Mouse (Mus musculus) c-Kit-negative CD71-positive TER-119-positive erythroid progenitor cells, embryonic 14.5 days (primary cell): ENCODE measurements around the gene Btbd16.

Experiments
- DNase-seq: peaks from one replicate; pipeline ENCODE4 v3.0.0-alpha.2; 2013; ENCODE audit warnings: low read depth, low spot score

Btbd16 gene

DNA sequence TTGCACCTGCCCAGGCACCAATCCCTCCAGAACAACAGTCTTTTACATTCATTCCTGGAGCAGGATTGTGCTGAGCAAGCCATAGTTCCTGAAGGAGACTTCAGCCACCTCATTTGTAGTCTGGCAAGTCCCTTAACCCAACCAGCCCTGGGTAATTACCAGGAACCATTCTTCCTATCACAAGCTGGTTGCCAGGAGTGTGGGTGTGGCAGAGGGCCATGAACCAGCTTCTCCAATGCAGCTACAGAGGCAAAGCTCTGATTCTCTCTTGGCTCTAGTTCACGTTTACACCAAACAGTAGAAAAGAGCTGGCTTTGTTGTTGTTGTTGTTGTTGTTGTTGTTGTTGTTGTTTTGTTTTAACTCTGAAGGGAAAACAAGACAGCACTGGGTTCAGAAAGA, 88.6 kb downstream of the Btbd16 start:
- no peak for DNase-seq

DNA sequence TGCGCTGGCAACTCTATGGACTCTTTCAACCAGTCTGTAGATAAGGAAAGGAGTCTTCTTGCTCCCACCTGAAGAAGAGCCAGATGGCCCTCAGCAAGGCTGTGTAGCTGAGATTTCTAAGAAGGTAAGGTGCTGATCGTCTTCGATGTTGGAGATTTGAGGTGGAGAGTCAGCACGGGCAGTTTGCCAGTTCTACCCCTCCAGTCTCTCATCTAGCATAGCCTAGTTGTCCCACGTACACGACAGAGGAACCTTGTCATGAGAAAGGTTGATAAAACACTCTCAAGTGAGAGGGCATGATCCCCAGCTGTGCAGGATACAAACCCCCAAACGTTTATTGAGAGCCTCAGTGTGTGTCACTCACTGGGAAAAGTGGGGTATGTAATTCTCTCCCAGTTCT, 90.8 kb downstream of the Btbd16 start:
- DNase-seq: no peak

- DNase-seq: no peak
Observed at GRCm38 (mm10) chr7:130865613-130866591, 92.0 kb downstream of the Btbd16 start, which contains the start of gene Plekha1. Gene Plekha1, plus strand, starts transcription at chr7:130865756.

- DNase-seq: no peak
Observed at GRCm38 (mm10) chr7:130866640-130867039, 92.8 kb downstream of the Btbd16 start.

GRCm38 (mm10) chr7:130867256-130867655, 93.4 kb downstream of the Btbd16 start:
- DNase-seq: no peak
